Mouse (Mus musculus): ENCODE measurements around the gene Wbp2nl.

DNA sequence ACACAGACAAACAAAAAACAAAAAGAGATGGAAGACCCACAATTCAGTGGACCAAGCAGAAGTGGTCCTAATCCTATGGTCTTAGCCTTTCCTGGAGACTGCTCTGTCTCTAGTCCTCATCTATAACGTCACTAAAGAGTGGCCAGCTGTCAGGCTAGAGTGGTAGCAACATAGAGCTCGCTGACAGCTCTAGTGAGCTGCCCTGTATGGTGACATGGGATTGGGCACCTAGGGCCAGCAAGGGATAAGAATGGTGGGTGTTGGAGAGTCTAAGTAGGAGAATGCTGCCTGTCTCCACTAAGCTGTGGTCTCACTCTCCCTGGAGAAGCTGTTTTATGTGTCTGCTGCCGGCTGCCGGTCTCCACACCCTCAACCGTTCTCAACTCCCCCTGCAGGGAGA, 5.9 kb upstream of the Wbp2nl start:
- TF ChIP-seq GATA1 (IDR thresholded peaks at IDR 0.05; ENCODE audit: borderline replicate concordance, low read length): no peak
- no peak for TF ChIP-seq FLI1 (IDR thresholded peaks at IDR 0.05; ENCODE audit: low read length)

Data from megakaryocyte, embryonic 14.5 days (primary cell).